Mouse (Mus musculus): ENCODE measurements around the gene Gpr180. TPM values are rescaled to one million over a fixed set of nuclear protein-coding genes. Genes with fewer than 3 reads are reported as not detected.
"Not testable (repeated sequence)": the region's sequence is repeated elsewhere in the genome, so short reads cannot be mapped to it uniquely, and the experiment has no call there.

The Gpr180 gene
- polyA plus RNA-seq, 1 experiment from 2014 or later, result 35.4 TPM

GRCm38 (mm10) chr14:118156056-118156455 is 19.1 kb downstream of the Gpr180 start:
- not testable (repeated sequence) for H3K4me1 ChIP-seq (replicated peaks); H3K27me3 ChIP-seq (replicated peaks); H3K4me2 ChIP-seq; H3K27ac ChIP-seq (ENCODE audit: poor library complexity, severe bottlenecking); ATAC-seq (ENCODE audit: insufficient number of reproducible peaks, low FRiP score); H3K9ac ChIP-seq; H3K9me3 ChIP-seq (replicated peaks); H3K4me3 ChIP-seq
- 96% methylated on average over 16 of the region's 16 CpGs for WGBS
- H3K36me3 ChIP-seq, result peaks cover 63% of the 10 kb centered on the region

- Histone ChIP-seq H3K27me3 (replicated peaks) (0 out of 2 replicates have a peak, but pooled peaks cover 3% of the 10 kb centered on the region), H3K4me1 (replicated peaks) (no peaks in the 10 kb centered on the region), H3K36me3 (peaks cover 63% of the 10 kb centered on the region), H3K9ac (no peak overlapping the region), H3K4me3 (no peak overlapping the region), H3K9me3 (replicated peaks) (no peaks in the 10 kb centered on the region), H3K4me2 (no peak overlapping the region), H3K27ac (ENCODE audit: poor library complexity, severe bottlenecking) (no peak overlapping the region)
- ATAC-seq (ENCODE audit: insufficient number of reproducible peaks, low FRiP score), result no peak
- 88% methylated on average over 10 of the region's 10 CpGs for WGBS
Observed at GRCm38 (mm10) chr14:118156740-118157139, 19.8 kb downstream of the Gpr180 start.

- 0 out of 2 replicates have a peak, but pooled peaks cover 3% of the 10 kb centered on the region for H3K27me3 ChIP-seq (replicated peaks)
- ATAC-seq (ENCODE audit: insufficient number of reproducible peaks, low FRiP score), result no peak
- no peak overlapping the region for H3K9ac ChIP-seq
- H3K4me2 ChIP-seq, result no peak overlapping the region
- no peaks in the 10 kb centered on the region for H3K9me3 ChIP-seq (replicated peaks)
- H3K4me1 ChIP-seq (replicated peaks), result peaks cover 3% of the 10 kb centered on the region
- no peak overlapping the region for H3K4me3 ChIP-seq
- peaks cover 65% of the 10 kb centered on the region for H3K36me3 ChIP-seq
- WGBS, result 31% methylated on average over 5 of the region's 5 CpGs
- no peak overlapping the region for H3K27ac ChIP-seq (ENCODE audit: poor library complexity, severe bottlenecking)
Observed at GRCm38 (mm10) chr14:118157146-118157545, 20.2 kb downstream of the Gpr180 start.

- WGBS, result 74% methylated on average over 3 of the region's 3 CpGs
- Histone ChIP-seq H3K4me3 (no peak overlapping the region), H3K27ac (ENCODE audit: poor library complexity, severe bottlenecking) (no peak overlapping the region), H3K4me1 (replicated peaks) (peaks cover 7% of the 10 kb centered on the region), H3K4me2 (no peak overlapping the region), H3K9ac (no peak overlapping the region), H3K27me3 (replicated peaks) (0 out of 2 replicates have a peak, but pooled peaks cover under 1% of the 10 kb centered on the region), H3K36me3 (peaks cover 36% of the 10 kb centered on the region), H3K9me3 (replicated peaks) (no peaks in the 10 kb centered on the region)
- ATAC-seq (ENCODE audit: insufficient number of reproducible peaks, low FRiP score), result no peak
Observed at GRCm38 (mm10) chr14:118161751-118162150, 24.8 kb downstream of the Gpr180 start.

- Histone ChIP-seq H3K27ac (ENCODE audit: poor library complexity, severe bottlenecking) (peak overlapping the region; percentile 59), H3K4me3 (no peak overlapping the region), H3K9ac (peak overlapping the region; percentile 15; the same call in 1 of the 2 replicates), H3K9me3 (replicated peaks) (no peaks in the 10 kb centered on the region), H3K27me3 (replicated peaks) (no peaks in the 10 kb centered on the region), H3K4me2 (peak overlapping the region; percentile 45), H3K36me3 (peaks cover 34% of the 10 kb centered on the region), H3K4me1 (replicated peaks) (peaks cover 7% of the 10 kb centered on the region)
- ATAC-seq (ENCODE audit: insufficient number of reproducible peaks, low FRiP score), result 0 out of 2 replicates have a peak, but pooled peaks have one; percentile 33
- WGBS, result 46% methylated on average over 14 of the region's 14 CpGs
Observed at GRCm38 (mm10) chr14:118162640-118163039, 25.7 kb downstream of the Gpr180 start.

GRCm38 (mm10) chr14:118168776-118169175 is 31.8 kb downstream of the Gpr180 start:
- H3K9ac ChIP-seq, result no peak overlapping the region
- no peak overlapping the region for H3K4me2 ChIP-seq
- no peaks in the 10 kb centered on the region for H3K9me3 ChIP-seq (replicated peaks)
- H3K36me3 ChIP-seq, result peaks cover 13% of the 10 kb centered on the region
- 86% methylated on average over 4 of the region's 4 CpGs for WGBS
- no peak for ATAC-seq (ENCODE audit: insufficient number of reproducible peaks, low FRiP score)
- no peak overlapping the region for H3K4me3 ChIP-seq
- H3K27ac ChIP-seq (ENCODE audit: poor library complexity, severe bottlenecking), result no peak overlapping the region
- no peaks in the 10 kb centered on the region for H3K27me3 ChIP-seq (replicated peaks)
- peaks cover 5% of the 10 kb centered on the region; the same call in 1 of the 2 replicates for H3K4me1 ChIP-seq (replicated peaks)

GRCm38 (mm10) chr14:118173590-118174203 is 36.7 kb downstream of the Gpr180 start:
- Histone ChIP-seq H3K27me3 (replicated peaks) (no peaks in the 10 kb centered on the region), H3K4me2 (no peak overlapping the region), H3K4me1 (replicated peaks) (peaks cover 8% of the 10 kb centered on the region; the same call in 1 of the 2 replicates), H3K9ac (no peak overlapping the region), H3K9me3 (replicated peaks) (no peaks in the 10 kb centered on the region), H3K4me3 (no peak overlapping the region), H3K36me3 (peaks cover 10% of the 10 kb centered on the region), H3K27ac (ENCODE audit: poor library complexity, severe bottlenecking) (no peak overlapping the region)
- ATAC-seq (ENCODE audit: insufficient number of reproducible peaks, low FRiP score), result no peak
- WGBS, result 60% methylated on average over 11 of the region's 11 CpGs

- no peak overlapping the region for H3K4me3 ChIP-seq
- H3K4me2 ChIP-seq, result no peak overlapping the region
- ATAC-seq (ENCODE audit: insufficient number of reproducible peaks, low FRiP score), result no peak
- no peak overlapping the region for H3K9ac ChIP-seq
- no peaks in the 10 kb centered on the region for H3K9me3 ChIP-seq (replicated peaks)
- WGBS, result 82% methylated on average over 30 of the region's 30 CpGs
- H3K27ac ChIP-seq (ENCODE audit: poor library complexity, severe bottlenecking), result no peak overlapping the region
- no peaks in the 10 kb centered on the region for H3K36me3 ChIP-seq
- H3K4me1 ChIP-seq (replicated peaks), result peaks cover 10% of the 10 kb centered on the region; the same call in 1 of the 2 replicates
- no peaks in the 10 kb centered on the region for H3K27me3 ChIP-seq (replicated peaks)
Observed at GRCm38 (mm10) chr14:118175071-118175693, 38.2 kb downstream of the Gpr180 start.

GRCm38 (mm10) chr14:118175694-118176085 is 38.7 kb downstream of the Gpr180 start:
- Histone ChIP-seq H3K4me2 (no peak overlapping the region), H3K27me3 (replicated peaks) (no peaks in the 10 kb centered on the region), H3K4me3 (no peak overlapping the region), H3K27ac (ENCODE audit: poor library complexity, severe bottlenecking) (no peak overlapping the region), H3K4me1 (replicated peaks) (peaks cover 10% of the 10 kb centered on the region; the same call in 1 of the 2 replicates), H3K36me3 (no peaks in the 10 kb centered on the region), H3K9ac (no peak overlapping the region), H3K9me3 (replicated peaks) (no peaks in the 10 kb centered on the region)
- ATAC-seq (ENCODE audit: insufficient number of reproducible peaks, low FRiP score), result no peak
- WGBS, result 80% methylated on average over 12 of the region's 12 CpGs

- Histone ChIP-seq H3K9me3 (replicated peaks) (no peaks in the 10 kb centered on the region), H3K4me3 (no peak overlapping the region), H3K27ac (ENCODE audit: poor library complexity, severe bottlenecking) (no peak overlapping the region), H3K9ac (no peak overlapping the region), H3K27me3 (replicated peaks) (no peaks in the 10 kb centered on the region), H3K4me2 (no peak overlapping the region; the same call in 1 of the 2 replicates), H3K36me3 (no peaks in the 10 kb centered on the region), H3K4me1 (replicated peaks) (0 out of 2 replicates have a peak, but pooled peaks cover 2% of the 10 kb centered on the region)
- WGBS, result 43% methylated on average over 1 of the region's 1 CpGs
- ATAC-seq (ENCODE audit: insufficient number of reproducible peaks, low FRiP score), result no peak
Observed at GRCm38 (mm10) chr14:118179251-118179650, 42.3 kb downstream of the Gpr180 start.

- H3K4me2 ChIP-seq, result peak overlapping the region; percentile 88
- H3K27ac ChIP-seq (ENCODE audit: poor library complexity, severe bottlenecking), result peak overlapping the region; percentile 77
- H3K36me3 ChIP-seq, result no peaks in the 10 kb centered on the region
- peak overlapping the region; percentile 61 for H3K4me3 ChIP-seq
- H3K27me3 ChIP-seq (replicated peaks), result no peaks in the 10 kb centered on the region
- WGBS, result 32% methylated on average over 7 of the region's 7 CpGs
- H3K9ac ChIP-seq, result peak overlapping the region; percentile 60
- H3K4me1 ChIP-seq (replicated peaks), result 0 out of 2 replicates have a peak, but pooled peaks cover 2% of the 10 kb centered on the region
- no peak for ATAC-seq (ENCODE audit: insufficient number of reproducible peaks, low FRiP score)
- no peaks in the 10 kb centered on the region for H3K9me3 ChIP-seq (replicated peaks)
Observed at GRCm38 (mm10) chr14:118179701-118180100, 42.7 kb downstream of the Gpr180 start.

All from heart, embryonic 12.5 days (tissue).